Mouse (Mus musculus) embryonic stem cell, embryonic (primary cell): ENCODE results near the gene Rpusd2.

Source experiments
- CTCF ChIA-PET, 4 experiments: fragments of 300-600 bp in 2 of 4; fragments of 350-600 bp in 2 of 4; sonication (Branson Sonifier 250); formaldehyde crosslinking; loops; one replicate each; lab custom pipeline; 2022; ENCODE audit warnings: inconsistent platforms in 2 of 4; lab: Charles Lee
- POLR2A ChIA-PET, 4 experiments: fragments of 300-600 bp in 2 of 4; fragments of 350-600 bp in 2 of 4; sonication (Branson Sonifier 250); formaldehyde crosslinking; loops; one replicate each; lab custom pipeline; 2022; ENCODE audit warnings: antibody characterized with exemption in 4 of 4, inconsistent platforms in 1 of 4; lab: Charles Lee

Rpusd2 gene

GRCm38 (mm10) chr2:119019538-119019937 is 15.1 kb upstream of the Rpusd2 start:
- ChIA-PET POLR2A (interaction anchor here in 3 of 4 experiments (0.6 to 2.0 kb wide), 7 partner anchors 10 to 243 kb away, joined by 3 to 10 read pairs (median 3); partner anchors contain the start of genes Ccdc32 (in 1 of the 3) and Rpusd2 (in 1 of the 3)), CTCF (interaction anchor here in 2 of 4 experiments (0.6 to 1.0 kb wide), 7 partner anchors 9 to 324 kb away, joined by 3 to 6 read pairs (median 6); no protein-coding TSS in a partner anchor)

- ChIA-PET POLR2A (no interaction called here), CTCF (interaction anchor here in 2 of 4 experiments (0.6 to 0.8 kb wide), 2 partner anchors 17 to 155 kb away, joined by 3 read pairs; no protein-coding TSS in a partner anchor)
These were observed 11.4 kb upstream of the Rpusd2 start for GRCm38 (mm10) chr2:119023154-119023660.

DNA sequence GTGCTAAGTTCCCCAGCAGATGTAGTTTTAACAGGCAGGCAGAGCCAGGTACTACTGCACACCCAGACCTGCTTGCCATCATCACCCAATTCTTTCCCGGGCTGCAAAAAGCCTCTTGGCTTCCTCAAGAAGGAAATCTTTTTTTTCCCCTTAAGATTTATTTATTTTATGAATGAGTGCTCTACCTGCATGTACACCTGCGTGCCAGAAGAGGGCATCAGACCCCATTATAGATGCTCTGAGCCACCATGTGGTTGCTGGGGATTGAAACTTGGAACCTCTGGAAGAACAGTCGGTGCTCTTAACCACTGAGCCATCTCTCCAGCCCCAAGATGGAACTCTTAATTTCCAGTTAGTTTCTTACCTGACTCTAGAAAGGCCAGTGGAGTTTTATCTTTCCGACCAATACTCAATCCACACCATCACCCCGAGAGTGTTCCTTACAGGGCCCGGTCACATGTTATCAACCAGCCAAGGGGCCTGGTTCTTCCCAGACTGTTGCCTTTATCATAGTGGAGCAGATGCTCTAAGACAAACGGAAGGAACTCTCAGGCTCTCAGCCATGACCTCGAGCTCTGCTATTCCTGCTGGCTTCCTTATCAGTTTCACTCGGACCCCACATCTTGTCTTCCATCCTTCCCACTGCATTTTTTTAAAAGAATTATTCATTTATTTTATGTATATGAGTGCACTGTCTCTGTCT is 9.9 kb upstream of the Rpusd2 start:
- CTCF ChIA-PET, result interaction anchor here in 2 of 4 experiments (0.6 to 0.7 kb wide), 2 partner anchors 30 to 169 kb away, joined by 3 to 7 read pairs; no protein-coding TSS in a partner anchor
- POLR2A ChIA-PET, result no interaction called here

DNA sequence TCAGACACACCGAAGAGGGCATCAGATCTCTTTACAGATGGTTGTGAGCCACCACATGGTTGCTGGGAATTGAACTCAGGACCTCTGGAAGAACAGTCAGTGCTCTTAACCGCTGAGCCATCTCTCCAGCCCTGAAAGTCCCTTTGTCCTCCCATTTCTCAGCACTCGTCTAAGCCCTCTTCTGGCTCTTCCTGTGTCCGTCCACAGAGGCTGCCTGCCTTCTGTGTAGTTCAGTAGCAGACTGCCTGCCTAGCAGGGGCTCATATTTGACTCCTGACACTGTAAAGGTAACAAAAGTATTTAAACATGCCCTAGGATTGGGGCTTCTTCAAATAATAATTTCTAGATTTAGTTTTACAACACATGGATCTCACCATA is 9.4 kb upstream of the Rpusd2 start:
- CTCF ChIA-PET, result no interaction called here
- POLR2A ChIA-PET, result no interaction called here

DNA sequence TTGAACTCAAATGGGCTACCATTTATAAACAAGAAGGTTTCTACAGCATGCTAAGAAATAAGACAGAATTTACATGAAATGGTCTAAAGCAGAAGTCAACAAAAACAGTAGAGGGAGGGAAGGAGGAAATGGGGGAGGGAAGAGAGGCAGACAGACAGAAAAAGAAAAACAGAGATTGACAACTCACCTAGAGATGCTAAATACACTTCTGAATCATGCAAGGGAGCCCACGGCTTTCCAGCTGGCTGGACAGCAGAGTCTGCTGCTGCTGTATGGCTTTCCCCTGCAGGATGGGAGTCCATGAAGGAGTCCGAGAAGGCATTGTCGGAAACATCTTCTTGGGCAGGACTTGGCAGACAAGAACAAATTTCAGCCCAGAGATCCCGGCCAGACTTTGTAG is 7.6 kb upstream of the Rpusd2 start:
- ChIA-PET POLR2A (interaction anchor here in 1 of 4 experiments (0.7 kb wide), 1 partner anchor 275 kb away, joined by 3 read pairs; no protein-coding TSS in a partner anchor), CTCF (no interaction called here)

- CTCF ChIA-PET, result interaction anchor here in 2 of 4 experiments (0.7 to 1.7 kb wide), 6 partner anchors 11 to 211 kb away, joined by 3 to 5 read pairs (median 4); no protein-coding TSS in a partner anchor
- POLR2A ChIA-PET, result interaction anchor here in 3 of 4 experiments (0.5 to 2.2 kb wide), 17 partner anchors 9 to 449 kb away, joined by 3 to 8 read pairs (median 3); partner anchors contain the start of genes Dnajc17 (in 1 of the 3), Ino80 (in 1 of the 3), Knl1 (in 1 of the 3) and Knstrn (in 1 of the 3)
These were observed 5.5 kb upstream of the Rpusd2 start, which contains the start of gene Ccdc32 for GRCm38 (mm10) chr2:119028941-119029551. Gene Ccdc32 (minus strand): TSS chr2:119029393.

GRCm38 (mm10) chr2:119032191-119032590 is 2.4 kb upstream of the Rpusd2 start:
- POLR2A ChIA-PET, result no interaction called here
- CTCF ChIA-PET, result interaction anchor here in 1 of 4 experiments (0.6 kb wide), 1 partner anchor 16 kb away, joined by 3 read pairs; no protein-coding TSS in a partner anchor

DNA sequence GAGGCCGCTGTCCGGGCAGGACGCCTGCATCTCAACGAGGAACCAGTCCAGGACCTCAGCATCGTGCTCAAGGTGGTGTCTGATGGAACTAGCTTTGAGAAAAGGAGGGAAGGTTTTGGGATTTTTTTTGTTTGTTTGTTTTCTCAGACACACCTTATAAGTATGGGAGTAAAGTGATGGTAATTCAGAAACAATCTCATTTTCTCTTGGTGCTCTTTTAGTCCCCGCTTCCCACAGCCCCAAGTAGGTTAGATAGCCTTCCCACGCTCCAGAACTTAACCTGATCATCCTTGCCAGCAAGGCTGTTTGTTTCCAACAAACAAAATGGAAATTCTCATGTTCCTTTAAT is 781 bp downstream of the Rpusd2 start:
- CTCF ChIA-PET, result interaction anchor here in 2 of 4 experiments (0.6 to 1.1 kb wide), 3 partner anchors 14 to 646 kb away, joined by 3 to 10 read pairs (median 3); no protein-coding TSS in a partner anchor
- POLR2A ChIA-PET, result interaction anchor here in 3 of 4 experiments (0.6 to 3.1 kb wide), 16 partner anchors 8 to 1936 kb away, joined by 3 to 23 read pairs (median 4); partner anchors contain the start of genes Ivd (in 1 of the 3) and Knl1 (in 1 of the 3)

GRCm38 (mm10) chr2:119040882-119041281 is 6.3 kb downstream of the Rpusd2 start:
- CTCF ChIA-PET, result interaction anchor here in 3 of 4 experiments (0.6 to 1.3 kb wide), 4 partner anchors 17 to 395 kb away, joined by 3 read pairs; partner anchors contain the start of gene Bahd1 (in 1 of the 3)
- POLR2A ChIA-PET, result interaction anchor here in 2 of 4 experiments (0.6 to 1.8 kb wide), 5 partner anchors 9 to 22 kb away, joined by 3 to 8 read pairs (median 3); partner anchors contain the start of gene Ccdc32 (in 2 of the 2)

GRCm38 (mm10) chr2:119045163-119045562 is 10.6 kb downstream of the Rpusd2 start:
- ChIA-PET CTCF (no interaction called here), POLR2A (interaction anchor here in 1 of 4 experiments (0.6 to 1.6 kb wide), 4 partner anchors 10 to 647 kb away, joined by 3 to 4 read pairs (median 4); partner anchors contain the start of gene Rpusd2)

DNA sequence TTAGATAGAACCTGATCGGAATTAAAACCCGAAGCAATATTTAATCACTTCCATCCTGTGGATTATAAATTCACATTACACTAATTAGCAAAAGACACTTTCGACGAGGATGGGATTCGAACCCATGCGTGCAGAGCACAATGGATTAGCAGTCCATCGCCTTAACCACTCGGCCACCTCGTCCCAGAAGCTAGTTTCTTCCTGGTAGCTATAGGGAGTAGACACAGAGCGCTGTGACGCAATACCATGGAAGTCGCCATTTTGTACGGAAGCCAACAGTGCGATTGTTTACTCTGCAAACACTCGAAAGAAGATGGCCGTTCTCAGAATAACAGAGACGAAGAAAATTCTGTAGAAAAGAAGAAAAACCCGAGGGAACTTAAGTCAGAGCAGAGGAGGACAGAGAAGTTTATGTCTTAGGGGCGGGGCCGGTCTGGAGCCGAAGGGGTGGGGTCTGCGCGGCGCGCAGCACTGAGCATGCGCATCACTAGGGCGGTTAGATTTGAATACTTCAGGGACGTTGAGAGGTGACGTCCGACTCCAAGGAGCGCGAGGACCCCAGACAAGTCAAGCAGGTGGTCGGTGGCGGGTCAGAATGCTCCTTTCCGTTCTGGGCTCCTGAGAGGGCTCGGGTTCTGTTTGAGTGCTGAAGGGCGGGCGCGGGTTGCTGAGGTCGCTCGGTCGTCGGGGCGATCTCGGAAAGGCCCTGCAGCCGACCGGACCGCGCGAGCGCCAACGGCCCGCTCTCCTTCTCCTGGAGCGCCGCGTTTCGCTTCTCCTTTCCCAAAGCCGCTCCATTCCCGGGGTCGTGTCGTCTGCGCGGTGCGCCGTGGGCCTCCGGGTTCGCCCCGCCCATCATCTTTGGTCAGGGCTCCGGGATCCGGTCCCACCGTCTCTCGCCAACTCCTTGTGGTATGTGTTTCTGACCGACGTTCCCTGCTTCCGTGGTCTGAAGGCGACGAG is 12.3 kb downstream of the Rpusd2 start, which contains the start of gene Knl1:
Gene Knl1, plus strand, starts transcription at position 471 of the 963 bp plus-strand sequence.
- ChIA-PET CTCF (interaction anchor here in 1 of 4 experiments (0.6 kb wide), 1 partner anchor 28 kb away, joined by 3 read pairs; no protein-coding TSS in a partner anchor), POLR2A (interaction anchor here in 3 of 4 experiments (0.6 to 1.7 kb wide), 13 partner anchors 8 to 778 kb away, joined by 3 to 10 read pairs (median 3); partner anchors contain the start of genes Rpusd2 (in 2 of the 3) and Ccdc32 (in 1 of the 3))

DNA sequence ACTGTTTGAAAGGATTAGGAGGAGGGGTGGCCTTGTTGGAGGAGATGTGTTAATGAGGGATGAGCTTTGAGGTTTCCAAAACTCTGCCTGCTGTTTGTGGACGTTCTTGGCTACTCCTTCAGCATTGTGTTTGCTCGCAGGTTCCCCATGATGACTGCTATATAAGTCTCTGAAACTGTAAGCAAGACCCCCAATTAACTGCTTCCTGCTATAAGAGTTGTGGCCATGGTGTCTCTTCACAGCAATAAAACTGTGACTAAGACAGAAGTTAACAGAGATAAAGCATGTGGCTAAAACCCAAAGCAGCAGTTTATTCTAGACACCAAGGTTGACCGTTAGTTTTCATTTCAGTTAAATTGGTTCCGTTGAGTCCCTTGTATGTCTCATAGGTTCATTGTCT is 13.3 kb downstream of the Rpusd2 start:
- ChIA-PET CTCF (interaction anchor here in 1 of 4 experiments (0.6 kb wide), 1 partner anchor 253 kb away, joined by 4 read pairs; no protein-coding TSS in a partner anchor), POLR2A (interaction anchor here (0.6 to 1.0 kb wide), 4 partner anchors 13 to 779 kb away, joined by 3 to 4 read pairs (median 4); partner anchors contain the start of gene Rpusd2 (in 1 of the 4))

DNA sequence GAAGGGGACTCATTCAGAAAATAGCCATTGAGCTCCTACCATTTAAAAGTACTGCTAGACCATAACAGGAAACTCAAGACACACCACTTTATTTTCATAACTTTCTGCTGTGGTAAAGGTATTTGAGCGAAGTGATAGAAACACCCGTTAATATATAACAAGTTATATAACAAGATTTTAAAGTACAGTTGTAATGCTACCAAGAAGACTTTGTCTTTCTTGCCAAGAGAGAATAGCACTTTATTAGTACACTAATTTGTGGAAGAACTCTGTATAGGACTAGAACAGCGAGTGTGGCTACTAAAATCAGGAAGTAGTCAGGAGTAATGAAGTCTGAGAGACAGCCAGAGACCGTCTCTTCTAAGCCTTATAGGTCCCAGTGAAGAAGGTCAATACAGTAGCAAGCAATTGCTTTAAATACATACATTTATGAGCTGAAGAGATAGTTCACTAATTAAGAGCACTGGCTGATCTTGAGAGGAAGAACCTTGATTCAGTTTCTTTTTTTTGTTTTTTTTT is 15.6 kb downstream of the Rpusd2 start:
- POLR2A ChIA-PET, result interaction anchor here in 2 of 4 experiments (0.5 to 5.0 kb wide), 6 partner anchors 9 to 31 kb away, joined by 3 to 23 read pairs (median 4); partner anchors contain the start of gene Rpusd2 (in 1 of the 2)

GRCm38 (mm10) chr2:119060139-119060538 is 25.5 kb downstream of the Rpusd2 start:
- ChIA-PET POLR2A (interaction anchor here in 1 of 4 experiments (0.7 to 0.9 kb wide), 2 partner anchors 9 to 48 kb away, joined by 3 to 6 read pairs; no protein-coding TSS in a partner anchor), CTCF (no interaction called here)

More for the DNA sequence above, 15.6 kb downstream of the Rpusd2 start:
- CTCF ChIA-PET, result no interaction called here

GRCm38 (mm10) chr2:119072397-119072796 is 37.8 kb downstream of the Rpusd2 start:
- CTCF ChIA-PET, result interaction anchor here in 1 of 4 experiments (0.6 kb wide), 1 partner anchor 131 kb away, joined by 3 read pairs; no protein-coding TSS in a partner anchor
- POLR2A ChIA-PET, result no interaction called here

DNA sequence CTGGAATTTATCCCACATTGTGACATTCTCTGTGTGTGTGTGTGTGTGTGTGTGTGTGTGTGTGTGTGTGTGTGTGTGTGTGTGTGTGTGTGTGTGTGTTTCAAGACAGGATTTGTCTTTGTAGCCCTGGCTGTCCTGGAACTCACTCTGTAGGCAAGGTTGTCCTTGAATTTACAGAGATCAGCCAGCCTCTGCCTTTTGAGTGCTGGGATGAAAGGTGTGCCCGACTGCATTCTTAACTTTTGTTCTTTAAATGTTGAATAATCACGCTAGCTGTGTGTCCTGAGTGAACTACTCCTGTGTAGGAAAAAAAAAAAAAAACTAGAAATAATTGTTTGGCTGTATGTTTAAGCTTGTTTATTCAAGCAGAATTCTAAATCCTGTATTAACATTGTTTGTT is 51.6 kb downstream of the Rpusd2 start:
- ChIA-PET POLR2A (interaction anchor here in 2 of 4 experiments (0.7 to 1.2 kb wide), 4 partner anchors 15 to 712 kb away, joined by 3 to 5 read pairs (median 3); partner anchors contain the start of gene Tyro3 (in 1 of the 2)), CTCF (interaction anchor here in 2 of 4 experiments (0.7 to 1.7 kb wide), 3 partner anchors 20 to 26 kb away, joined by 3 to 5 read pairs (median 3); no protein-coding TSS in a partner anchor)
